Mouse (Mus musculus) lung, postnatal 0 days (tissue): ENCODE measurements around the gene Gtf2i.

ENCODE experiments used
- CTCF ChIP-seq: IDR thresholded peaks from 2 replicates; pipeline ENCODE4 v1.5.1; 2016; ENCODE audit warnings: antibody characterized with exemption, mild to moderate bottlenecking
- EP300 ChIP-seq: IDR thresholded peaks from 2 replicates; pipeline ENCODE4 v1.6.1; 2016; ENCODE audit warnings: antibody characterized with exemption, mild to moderate bottlenecking, control low read depth

- TF ChIP-seq EP300 (no peak), CTCF (no peak)
Observed at GRCm38 (mm10) chr5:134236796-134237195, 77.8 kb downstream of the Gtf2i start.
